Mouse (Mus musculus) heart, postnatal 0 days (tissue): Measurements from ENCODE around the gene Mgarp.

Source experiments
- CTCF ChIP-seq: IDR thresholded peaks from 2 replicates; pipeline ENCODE4 v1.5.1; 2016; ENCODE audit warnings: antibody characterized with exemption, control low read depth, low read depth
- EP300 ChIP-seq: IDR thresholded peaks from 2 replicates; pipeline ENCODE4 v1.6.1; 2016; ENCODE audit warnings: antibody characterized with exemption, low read depth

- TF ChIP-seq CTCF (no peak), EP300 (no peak)
These were observed 20.6 kb upstream of the Mgarp start for GRCm38 (mm10) chr3:51417135-51417458.
